24 mouse cellular contexts compared by ENCODE assay signal in genomic region chr11:120535145-120535544, GRCm38 (mm10). TPM values are rescaled to one million over a fixed set of nuclear protein-coding genes. Genes with fewer than 3 reads are reported as not detected.
"Had no signal": no experiment of that assay in that cellular context is flagged by ENCODE, and none has a peak within 500 bp of the region (broad histone marks: within the 10 kb centered on the region; RNA-seq: fewer than 3 reads in every experiment).

No protein-coding gene starts in this region.

- H3K36me3 ChIP-seq: kidney, embryonic 15.5 days; limb, embryonic 12.5 days; liver, embryonic 12.5 days; liver, embryonic 15.5 days; lung, embryonic 15.5 days; midbrain, embryonic 13.5 days had no signal

- H3K9me3 ChIP-seq: kidney, embryonic 15.5 days; limb, embryonic 12.5 days; liver, embryonic 12.5 days; liver, embryonic 15.5 days; lung, embryonic 15.5 days; midbrain, embryonic 13.5 days had no signal

- DNase-seq: kidney, adult 8-10 months; kidney, postnatal 10 days; kidney, postnatal 36 days; layer of hippocampus, postnatal 36 days; liver; lung, adult 18-20 months; lung, postnatal 10 days; lung, postnatal 36 days; thymus, postnatal 25 days had no signal

- H3K9ac ChIP-seq: kidney, embryonic 15.5 days; limb, embryonic 12.5 days; liver, embryonic 12.5 days; liver, embryonic 15.5 days; lung, embryonic 15.5 days; midbrain, embryonic 13.5 days had no signal

- H3K4me3 ChIP-seq: kidney, embryonic 15.5 days; left cerebral cortex, adult 2 months; limb, embryonic 12.5 days; liver, embryonic 12.5 days; liver, embryonic 15.5 days; lung, embryonic 15.5 days; midbrain, embryonic 13.5 days had no signal

- ATAC-seq: liver, embryonic 12.5 days; midbrain, embryonic 13.5 days had no signal

- H3K4me2 ChIP-seq: kidney, embryonic 15.5 days; limb, embryonic 12.5 days; liver, embryonic 12.5 days; liver, embryonic 15.5 days; lung, embryonic 15.5 days; midbrain, embryonic 13.5 days had no signal

- H3K27ac ChIP-seq: kidney, embryonic 15.5 days; left cerebral cortex, adult 2 months; limb, embryonic 12.5 days; liver, embryonic 12.5 days; liver, embryonic 15.5 days; lung, embryonic 15.5 days; midbrain, embryonic 13.5 days had no signal

RNA-seq across cellular contexts. Expression of gene Gcgr, which starts 4.6 kb away (rescaled TPM):
- total RNA-seq: left cerebral cortex, adult 2 months; left cerebral cortex, postnatal 36 days had no signal

RNA-seq across cellular contexts. Expression of gene Ppp1r27, which starts 15.8 kb away (rescaled TPM):
- total RNA-seq: layer of hippocampus, adult 8-10 months; layer of hippocampus, postnatal 10 days; layer of hippocampus, postnatal 36 days; left cerebral cortex, adult 2 months; left cerebral cortex, postnatal 10 days; left cerebral cortex, postnatal 36 days; midbrain, postnatal 0 days had no signal
- polyA plus RNA-seq: limb, embryonic 12.5 days; liver, embryonic 12.5 days; midbrain, embryonic 13.5 days; midbrain, postnatal 0 days; neural tube, embryonic 11.5 days; neural tube, embryonic 14.5 days; spleen, adult 2 months had no signal
